Mouse (Mus musculus) neutrophil, adult 65 days (primary cell): ENCODE results near the gene Zc3h8. TPM values are rescaled to one million over a fixed set of nuclear protein-coding genes. Genes with fewer than 3 reads are reported as not detected.

Source experiments
- total RNA-seq: library from RNA; stranded (reverse); gene quantifications from 2 replicates; pipeline ENCODE4 v1.2.4, GENCODE M21; 2023

Gene Zc3h8
- 0.79 and 1.2 TPM in 2 replicates for total RNA-seq

GRCm38 (mm10) chr2:128943538-128944528 is at the start of gene Zc3h8:
TSS of gene Zc3h8 (minus strand) at chr2:128944077.

DNA sequence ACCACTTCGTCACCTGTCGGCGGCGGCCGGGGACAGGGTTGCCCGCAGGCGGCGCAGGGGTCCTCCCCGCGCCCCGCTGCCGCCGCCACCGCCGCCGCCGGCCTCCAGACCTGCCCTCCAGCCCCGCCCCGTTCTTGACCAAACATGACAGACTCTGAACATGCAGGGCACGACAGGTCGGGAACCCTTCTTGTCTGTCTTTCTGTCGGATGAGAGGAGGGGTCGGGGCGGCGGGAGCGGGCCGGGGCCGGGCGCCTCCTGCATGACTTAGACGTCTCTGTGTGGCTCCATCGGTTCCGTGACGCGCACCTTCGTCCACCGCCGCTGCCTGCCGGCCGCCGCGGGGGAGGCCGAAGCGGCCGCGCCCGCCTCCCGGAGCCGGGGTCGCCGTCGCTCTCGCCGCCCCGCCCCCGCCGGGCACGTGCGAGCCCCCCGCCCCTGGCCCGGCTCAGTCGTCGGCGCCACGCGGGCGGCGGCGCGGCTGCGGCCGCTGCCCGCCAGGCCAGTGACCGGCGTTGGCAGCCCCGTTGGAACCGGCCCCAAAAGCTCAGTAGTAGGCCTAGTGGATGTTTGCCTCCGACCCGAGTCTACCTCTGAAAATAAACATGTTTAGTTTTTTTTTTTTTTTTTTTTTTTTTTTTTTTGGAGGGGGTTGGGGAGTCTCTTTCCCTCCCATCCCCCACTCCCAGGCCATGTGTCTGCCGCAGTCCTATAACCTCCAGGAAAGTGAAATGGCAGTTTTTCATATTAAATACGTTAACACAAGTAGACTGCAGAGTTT is 24.0 kb upstream of the Zc3h8 start, which contains the start of gene Gm10762:
Gene Gm10762 (minus strand): TSS at position 65 of the 781 bp plus-strand sequence.

DNA sequence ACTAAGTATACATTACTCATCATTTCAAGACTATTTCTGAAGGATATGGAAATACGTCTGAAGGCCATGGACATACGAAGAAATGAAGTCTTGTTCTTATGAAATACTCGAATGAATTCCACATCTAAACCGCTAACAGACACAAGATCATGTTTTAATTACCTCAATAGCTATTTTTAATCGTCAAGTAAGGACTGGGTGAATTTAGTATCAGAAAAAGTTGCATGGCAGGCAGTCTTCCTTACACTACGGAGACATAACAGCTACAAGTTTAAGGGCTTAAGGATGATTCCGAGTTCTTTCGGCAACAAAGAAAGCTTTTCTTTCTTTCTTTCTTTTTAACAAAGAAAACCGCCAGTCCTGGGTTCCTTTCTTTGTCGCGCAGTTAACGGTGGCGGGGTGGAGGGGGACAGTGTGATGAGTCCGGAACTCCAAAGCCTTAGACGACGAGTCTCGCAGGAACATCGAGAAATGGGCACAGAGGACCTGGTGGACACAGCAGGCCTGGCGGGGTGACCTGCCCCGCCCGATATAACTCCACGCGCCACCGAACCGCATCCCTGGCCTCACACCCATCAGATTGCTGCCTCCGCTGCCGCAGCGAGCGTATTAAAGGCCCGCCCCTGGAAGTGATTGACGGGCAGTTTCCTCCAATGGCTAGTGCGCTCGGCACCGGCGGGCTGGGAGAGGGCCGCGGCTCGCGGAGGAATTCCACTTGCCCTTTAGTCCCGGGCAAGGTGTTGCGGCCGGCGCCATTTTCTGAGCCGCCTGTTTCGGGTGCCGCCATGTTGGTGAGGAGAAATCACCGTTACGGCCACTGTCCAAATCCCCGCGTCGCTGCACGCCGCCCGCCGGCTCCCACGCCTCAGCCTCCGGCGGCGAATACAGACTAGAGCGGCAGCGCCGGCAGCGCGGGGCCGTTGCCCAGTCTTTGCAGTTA is 23.0 kb upstream of the Zc3h8 start, which contains the start of gene Zc3h6:
Gene Zc3h6 (plus strand): TSS at position 762 of the 940 bp plus-strand sequence.

Other genes with a start within 250 kb of the Zc3h8 start
- 0.18 TPM in 1 of 2 replicates, not detected in the other for gene Mertk, start 245.1 kb downstream of the Zc3h8 start, total RNA-seq
- gene Tmem87b, start 126.0 kb downstream of the Zc3h8 start, total RNA-seq: 23.0 and 37.7 TPM in 2 replicates
- gene Fbln7, start 81.1 kb downstream of the Zc3h8 start, total RNA-seq: not detected in 2 replicates
- 1.8 and 2.4 TPM in 2 replicates for gene Zc3h6, start 23.3 kb upstream of the Zc3h8 start, total RNA-seq
- gene Gm10762, start 23.6 kb upstream of the Zc3h8 start, total RNA-seq: 1.4 and 1.7 TPM in 2 replicates
- not detected in 2 replicates for gene Vinac1, start 104.1 kb upstream of the Zc3h8 start, total RNA-seq
- 1.6 and 1.9 TPM in 2 replicates for gene Ttl, start 121.9 kb upstream of the Zc3h8 start, total RNA-seq
- 5.6 and 8.3 TPM in 2 replicates for gene Polr1b, start 156.9 kb upstream of the Zc3h8 start, total RNA-seq
- gene Chchd5, start 185.6 kb upstream of the Zc3h8 start, total RNA-seq: 6.8 and 7.1 TPM in 2 replicates